Mouse (Mus musculus): ENCODE data around the gene Vmn1r137. TPM values are rescaled to one million over a fixed set of nuclear protein-coding genes. Genes with fewer than 3 reads are reported as not detected.

Vmn1r137 gene
- polyA plus RNA-seq (2014; fragmentation: Illumina TruSeq; extraction: RNeasy Lipid Tissue Mini Kit (QIAGEN cat#74804); ENCODE audit: low read depth, low replicate concordance), result not detected

GRCm38 (mm10) chr7:21994287-21994686, at the start of gene Vmn1r137:
Gene Vmn1r137, plus strand, starts transcription at chr7:21994587.

DNA sequence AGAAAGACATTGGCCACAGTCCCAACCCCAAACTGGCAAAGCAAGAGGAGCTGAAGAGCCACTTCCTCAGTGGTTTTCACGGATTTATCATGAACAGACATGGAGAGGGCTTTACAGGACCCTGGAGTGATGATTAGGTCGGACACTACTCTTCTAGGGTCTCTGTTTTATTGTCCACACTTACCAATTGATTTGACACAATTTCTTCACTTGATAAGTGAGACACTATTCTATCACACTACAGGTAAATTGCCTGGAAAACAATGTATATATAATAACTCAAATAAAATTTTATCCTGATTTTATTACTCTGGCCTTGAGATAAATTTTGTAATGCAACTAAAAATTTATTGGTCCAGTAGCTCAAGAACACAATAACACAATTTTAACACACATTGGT, 34.4 kb downstream of the Vmn1r137 start, which contains the start of gene Vmn1r138:
Gene Vmn1r138 (minus strand): TSS at position 101 of the 400 bp plus-strand sequence.

Other genes with a start within 250 kb of the Vmn1r137 start
- not detected for gene Gm4175, start 233.1 kb upstream of the Vmn1r137 start, polyA plus RNA-seq (2014; fragmentation: Illumina TruSeq; extraction: RNeasy Lipid Tissue Mini Kit (QIAGEN cat#74804); ENCODE audit: low read depth, low replicate concordance)
- not detected for gene Gm4177, start 197.9 kb upstream of the Vmn1r137 start, polyA plus RNA-seq (2014; fragmentation: Illumina TruSeq; extraction: RNeasy Lipid Tissue Mini Kit (QIAGEN cat#74804); ENCODE audit: low read depth, low replicate concordance)
- not detected for gene Vmn1r135, start 162.2 kb upstream of the Vmn1r137 start, polyA plus RNA-seq (2014; fragmentation: Illumina TruSeq; extraction: RNeasy Lipid Tissue Mini Kit (QIAGEN cat#74804); ENCODE audit: low read depth, low replicate concordance)
- not detected for gene Gm5725, start 150.3 kb upstream of the Vmn1r137 start, polyA plus RNA-seq (2014; fragmentation: Illumina TruSeq; extraction: RNeasy Lipid Tissue Mini Kit (QIAGEN cat#74804); ENCODE audit: low read depth, low replicate concordance)
- gene Gm5891, start 73.3 kb upstream of the Vmn1r137 start, polyA plus RNA-seq (2014; fragmentation: Illumina TruSeq; extraction: RNeasy Lipid Tissue Mini Kit (QIAGEN cat#74804); ENCODE audit: low read depth, low replicate concordance), result not detected
- gene Vmn1r138, start 34.3 kb downstream of the Vmn1r137 start, polyA plus RNA-seq (2014; fragmentation: Illumina TruSeq; extraction: RNeasy Lipid Tissue Mini Kit (QIAGEN cat#74804); ENCODE audit: low read depth, low replicate concordance), result not detected
- gene Gm6176, start 61.7 kb downstream of the Vmn1r137 start, polyA plus RNA-seq (2014; fragmentation: Illumina TruSeq; extraction: RNeasy Lipid Tissue Mini Kit (QIAGEN cat#74804); ENCODE audit: low read depth, low replicate concordance), result not detected
- gene Vmn1r139, start 74.5 kb downstream of the Vmn1r137 start, polyA plus RNA-seq (2014; fragmentation: Illumina TruSeq; extraction: RNeasy Lipid Tissue Mini Kit (QIAGEN cat#74804); ENCODE audit: low read depth, low replicate concordance), result not detected
- gene Gm16451, start 123.7 kb downstream of the Vmn1r137 start, polyA plus RNA-seq (2014; fragmentation: Illumina TruSeq; extraction: RNeasy Lipid Tissue Mini Kit (QIAGEN cat#74804); ENCODE audit: low read depth, low replicate concordance), result not detected
- not detected for gene Gm10666, start 140.2 kb downstream of the Vmn1r137 start, polyA plus RNA-seq (2014; fragmentation: Illumina TruSeq; extraction: RNeasy Lipid Tissue Mini Kit (QIAGEN cat#74804); ENCODE audit: low read depth, low replicate concordance)
- gene Vmn1r142, start 169.4 kb downstream of the Vmn1r137 start, polyA plus RNA-seq (2014; fragmentation: Illumina TruSeq; extraction: RNeasy Lipid Tissue Mini Kit (QIAGEN cat#74804); ENCODE audit: low read depth, low replicate concordance), result not detected
- not detected for gene Vmn1r143, start 194.8 kb downstream of the Vmn1r137 start, polyA plus RNA-seq (2014; fragmentation: Illumina TruSeq; extraction: RNeasy Lipid Tissue Mini Kit (QIAGEN cat#74804); ENCODE audit: low read depth, low replicate concordance)
- gene Gm8653, start 206.7 kb downstream of the Vmn1r137 start, polyA plus RNA-seq (2014; fragmentation: Illumina TruSeq; extraction: RNeasy Lipid Tissue Mini Kit (QIAGEN cat#74804); ENCODE audit: low read depth, low replicate concordance), result not detected
- gene Gm8453, start 234.9 kb downstream of the Vmn1r137 start, polyA plus RNA-seq (2014; fragmentation: Illumina TruSeq; extraction: RNeasy Lipid Tissue Mini Kit (QIAGEN cat#74804); ENCODE audit: low read depth, low replicate concordance), result not detected

Measured in heart, adult 10 weeks (tissue).